Mouse (Mus musculus) E14TG2a.4 (cell line): ENCODE data around the gene Comt.

ENCODE experiments used
- H3K27me3 ChIP-seq: 2 replicates; pipeline ENCODE4 v1.6.1; 2014; ENCODE audit warnings: low read length, control low read depth; ENCODE audit not compliant: insufficient read depth
- H3K36me3 ChIP-seq: 2 replicates; pipeline ENCODE4 v1.6.1; 2014; ENCODE audit warnings: low read length, control low read depth; ENCODE audit not compliant: insufficient read depth
- H3K4me1 ChIP-seq: replicated peaks from 2 replicates; pipeline ENCODE4 v1.6.1; 2014; ENCODE audit warnings: low read depth, low read length, control low read depth
- H3K4me3 ChIP-seq: replicated peaks from 2 replicates; pipeline ENCODE4 v1.5.1; 2014; ENCODE audit warnings: mild to moderate bottlenecking, low read length
- H3K9me3 ChIP-seq: 2 replicates; pipeline ENCODE4 v1.6.1; 2014; ENCODE audit warnings: low read length, control low read depth
- CTCF ChIP-seq: conservative IDR thresholded peaks from 2 replicates; pipeline ENCODE4 v1.5.1; 2014; ENCODE audit warnings: low read length
- NANOG ChIP-seq: IDR thresholded peaks from 2 replicates; pipeline ENCODE4 v1.6.1; 2014; ENCODE audit warnings: borderline replicate concordance, low read length, mixed read lengths
- POU5F1 ChIP-seq: IDR thresholded peaks from 2 replicates; pipeline ENCODE4 v1.6.1; 2014; ENCODE audit warnings: low read length, borderline replicate concordance

Gene Comt

DNA sequence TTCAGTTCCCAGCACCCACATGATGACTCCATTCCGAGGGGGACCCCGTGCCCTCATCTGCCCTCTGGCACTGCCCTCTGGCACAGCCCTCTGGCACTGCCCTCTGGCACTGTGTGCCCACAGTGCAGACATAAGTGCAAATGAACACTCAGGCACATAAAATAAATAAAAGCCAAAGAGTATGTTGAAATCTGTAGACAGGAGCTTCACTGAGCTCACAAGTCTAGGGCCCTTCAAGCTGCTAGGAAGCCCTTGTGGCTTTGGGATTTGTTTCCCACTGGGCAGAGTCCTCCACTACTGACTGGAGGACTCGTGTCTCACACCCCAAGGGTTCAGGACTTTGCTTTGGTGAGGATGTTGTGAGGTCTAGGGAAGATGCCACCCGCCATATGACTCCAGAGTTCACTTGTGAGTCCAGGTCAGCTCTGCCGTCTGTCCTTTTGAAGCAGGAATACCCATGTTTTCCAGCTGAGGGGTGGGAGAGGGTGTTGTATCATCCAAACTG lies 1.4 kb upstream of the Comt start:
- Histone ChIP-seq H3K4me1 (peaks cover 29% of the 10 kb centered on the region), H3K9me3 (no peaks in the 10 kb centered on the region), H3K4me3 (no peak overlapping the region), H3K27me3 (peaks cover 8% of the 10 kb centered on the region), H3K36me3 (0 out of 2 replicates have a peak, but pooled peaks cover 3% of the 10 kb centered on the region)
- TF ChIP-seq NANOG (no peak), CTCF (no peak), POU5F1 (no peak)

GRCm38 (mm10) chr16:18426215-18426791 lies 349 bp downstream of the Comt start, which contains the start of gene Txnrd2:
TSS of gene Txnrd2 (plus strand) at chr16:18426384.
- TF ChIP-seq CTCF, result no peak
- no peak for TF ChIP-seq POU5F1
- no peak for TF ChIP-seq NANOG
- Histone ChIP-seq H3K36me3 (0 out of 2 replicates have a peak, but pooled peaks cover 5% of the 10 kb centered on the region), H3K9me3 (no peaks in the 10 kb centered on the region), H3K4me1 (peaks cover 25% of the 10 kb centered on the region), H3K4me3 (peak within 1 kb of the TSS; percentile 90), H3K27me3 (peaks cover 8% of the 10 kb centered on the region)

- TF ChIP-seq NANOG (no peak), CTCF (no peak), POU5F1 (no peak)
- Histone ChIP-seq H3K27me3 (peaks cover 8% of the 10 kb centered on the region), H3K9me3 (no peaks in the 10 kb centered on the region), H3K4me1 (peaks cover 30% of the 10 kb centered on the region), H3K36me3 (0 out of 2 replicates have a peak, but pooled peaks cover 5% of the 10 kb centered on the region), H3K4me3 (peak overlapping the region; percentile 90)
Observed at GRCm38 (mm10) chr16:18425475-18426214, 1.0 kb downstream of the Comt start.

DNA sequence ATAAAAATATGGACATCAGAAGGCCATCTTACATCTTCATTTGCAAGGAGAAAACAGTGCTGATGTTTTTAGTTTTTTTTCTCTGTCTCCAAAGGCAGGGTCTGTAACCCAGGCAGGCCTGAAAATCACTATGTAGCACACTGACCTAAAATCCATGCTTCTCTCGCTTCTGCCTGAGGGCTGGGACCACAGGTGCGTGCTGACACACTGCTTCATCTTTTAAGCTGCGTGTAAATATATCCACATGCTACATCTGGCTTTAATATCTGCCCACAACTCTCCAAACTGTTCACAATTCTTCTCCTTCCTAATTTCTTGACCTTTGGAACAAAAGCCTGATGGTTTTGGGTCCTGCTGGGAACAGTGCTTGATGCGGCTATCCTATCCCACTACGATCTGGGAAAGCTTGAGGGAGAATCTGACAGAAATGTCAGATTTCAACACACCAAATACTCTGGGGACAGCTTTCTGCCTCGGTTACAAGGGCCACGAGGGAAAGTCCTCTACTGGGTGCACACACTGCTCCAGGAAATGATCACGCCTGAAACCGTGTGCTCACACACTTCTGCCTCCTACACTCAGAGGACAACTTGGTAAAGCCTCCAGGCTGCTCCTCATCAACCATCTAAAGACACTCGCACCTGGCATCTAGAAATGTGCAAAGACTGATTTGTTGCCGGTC lies 2.1 kb downstream of the Comt start:
- Histone ChIP-seq H3K9me3 (no peaks in the 10 kb centered on the region), H3K36me3 (0 out of 2 replicates have a peak, but pooled peaks cover 5% of the 10 kb centered on the region), H3K4me3 (no peak overlapping the region), H3K27me3 (peaks cover 8% of the 10 kb centered on the region), H3K4me1 (peaks cover 32% of the 10 kb centered on the region)
- no peak for TF ChIP-seq NANOG
- TF ChIP-seq CTCF, result no peak
- no peak for TF ChIP-seq POU5F1

DNA sequence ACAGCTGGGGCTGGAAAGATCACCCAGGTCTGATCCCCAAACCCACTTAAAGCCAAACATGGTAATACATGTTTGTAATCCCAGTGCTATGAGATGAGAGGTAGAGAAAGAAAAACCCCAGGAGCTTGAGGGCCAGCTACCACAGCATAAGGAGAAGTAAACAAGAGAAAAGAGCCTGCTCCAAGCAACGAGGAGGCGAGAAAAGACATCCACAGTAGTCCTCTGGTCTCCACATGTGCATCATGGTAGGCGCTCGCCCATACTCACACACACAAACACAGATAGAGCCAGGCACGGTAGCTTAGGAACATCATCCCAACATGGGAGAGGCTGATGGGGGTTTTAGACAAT lies 2.8 kb downstream of the Comt start:
- Histone ChIP-seq H3K9me3 (no peaks in the 10 kb centered on the region), H3K4me1 (peaks cover 34% of the 10 kb centered on the region), H3K4me3 (no peak overlapping the region), H3K36me3 (0 out of 2 replicates have a peak, but pooled peaks cover 5% of the 10 kb centered on the region), H3K27me3 (peaks cover 8% of the 10 kb centered on the region)
- no peak for TF ChIP-seq POU5F1

GRCm38 (mm10) chr16:18423203-18423914 lies 3.3 kb downstream of the Comt start:
- H3K4me1 ChIP-seq, result peaks cover 36% of the 10 kb centered on the region
- H3K36me3 ChIP-seq, result 0 out of 2 replicates have a peak, but pooled peaks cover 8% of the 10 kb centered on the region

DNA sequence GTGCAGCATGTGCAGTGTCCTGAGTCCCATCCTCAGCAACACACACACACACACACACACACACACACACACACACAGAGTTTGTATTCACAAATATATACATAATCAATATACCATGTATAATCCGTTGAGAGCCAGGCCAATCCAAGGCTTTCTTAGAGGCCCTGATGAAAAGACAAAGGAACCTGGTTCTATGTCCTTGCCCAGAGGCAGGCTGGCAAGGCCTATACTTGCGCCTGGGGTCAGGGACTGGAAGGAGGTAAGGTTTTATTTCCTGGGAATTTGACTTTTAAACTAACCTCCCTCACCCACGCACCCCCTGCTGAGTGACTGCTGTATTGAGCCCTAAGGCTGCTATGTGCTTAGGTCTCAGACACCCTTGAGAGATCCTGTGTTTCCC lies 6.1 kb downstream of the Comt start:
- Histone ChIP-seq H3K4me3 (no peak overlapping the region), H3K4me1 (peaks cover 36% of the 10 kb centered on the region), H3K27me3 (peaks cover 5% of the 10 kb centered on the region; the same call in 1 of the 2 replicates), H3K36me3 (0 out of 2 replicates have a peak, but pooled peaks cover 8% of the 10 kb centered on the region), H3K9me3 (no peaks in the 10 kb centered on the region)
- TF ChIP-seq POU5F1 (no peak), NANOG (no peak), CTCF (no peak)

More at GRCm38 (mm10) chr16:18423203-18423914, 3.3 kb downstream of the Comt start:
- Histone ChIP-seq H3K4me3 (no peak overlapping the region), H3K27me3 (peaks cover 8% of the 10 kb centered on the region), H3K9me3 (no peaks in the 10 kb centered on the region)
- no peak for TF ChIP-seq CTCF
- TF ChIP-seq NANOG, result no peak
- no peak for TF ChIP-seq POU5F1
